Mouse (Mus musculus): ENCODE measurements around the gene Crim1.
A peak's percentile ranks its signal among the peaks of the same experiment; 100 is the strongest.

The Crim1 gene

GRCm38 (mm10) chr17:78417381-78418281 is 217.6 kb downstream of the Crim1 start, which contains the start of gene Fez2:
TSS of gene Fez2 (minus strand) at chr17:78418152.
- DNase-seq (ENCODE audit: low spot score in 2 of 2), result peak; percentile 83 to 87

GRCm38 (mm10) chr17:78419216-78419615 is 219.2 kb downstream of the Crim1 start:
- DNase-seq (ENCODE audit: low spot score in 2 of 2), result no peak

DNA sequence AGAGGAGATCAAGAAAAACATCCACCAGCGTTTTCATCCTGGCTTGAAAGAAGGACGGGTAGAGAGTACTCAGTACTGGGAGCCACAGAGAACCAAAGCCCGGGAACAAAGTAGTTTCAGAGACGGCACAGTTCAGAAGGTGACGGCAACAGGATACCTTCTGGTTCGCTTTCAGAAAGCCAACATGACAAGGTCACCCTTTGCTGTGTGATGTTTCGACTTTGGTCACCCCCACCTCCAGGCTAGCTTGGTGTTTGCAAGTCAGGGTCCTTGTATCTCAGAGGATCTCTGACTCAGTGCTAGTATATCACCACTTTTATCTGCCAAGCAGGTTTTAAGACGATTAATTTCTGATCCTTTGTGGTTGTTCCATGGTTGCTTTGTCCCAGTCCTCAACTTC is 225.0 kb downstream of the Crim1 start:
- DNase-seq (ENCODE audit: low spot score in 2 of 2), result no peak

All from right cerebral cortex, postnatal 36 days (tissue).